Mouse (Mus musculus) spleen, adult 2 months (tissue): Measurements from ENCODE around the gene Rpl38.

Source experiments
- CTCF ChIP-seq: fragments of 200-500 bp; IDR thresholded peaks from 2 replicates; pipeline ENCODE4 v1.5.1; 2011; ENCODE audit warnings: mild to moderate bottlenecking, inconsistent platforms; ENCODE audit not compliant: insufficient read depth, insufficient read length, insufficient replicate concordance; ENCODE audit errors: extremely low read depth
- POLR2A ChIP-seq: fragments of 200-500 bp; IDR thresholded peaks from 2 replicates; pipeline ENCODE4 v1.6.1; 2011; ENCODE audit warnings: low read depth, low read length, inconsistent platforms

DNA sequence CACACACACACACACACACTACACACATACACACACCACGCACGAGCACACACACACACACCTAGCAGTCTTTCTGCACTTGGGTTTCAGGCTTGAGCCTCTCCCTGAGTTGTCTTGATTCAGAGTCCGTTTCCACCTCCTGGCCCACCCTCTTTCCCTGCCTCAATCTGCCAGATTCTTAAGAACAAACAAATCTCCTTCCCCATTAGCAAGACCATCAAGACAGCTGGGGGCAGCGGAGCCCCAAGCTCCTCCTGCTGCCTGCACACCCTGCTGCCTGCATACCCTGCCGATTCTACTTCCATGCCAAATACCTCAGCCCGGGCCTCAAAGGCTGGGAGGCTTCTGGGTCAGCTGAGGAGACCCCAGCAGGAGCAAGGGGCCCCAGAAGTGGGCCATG, 27.7 kb upstream of the Rpl38 start:
- TF ChIP-seq CTCF, result no peak
- TF ChIP-seq POLR2A, result no peak
